Mouse (Mus musculus): Measurements from ENCODE around the gene Gimap4. TPM values are rescaled to one million over a fixed set of nuclear protein-coding genes. Genes with fewer than 3 reads are reported as not detected.

Gene Gimap4
- polyA plus RNA-seq, 1 experiment = 0.74 TPM

- Histone ChIP-seq H3K4me1 (ENCODE audit: control insufficient read depth, insufficient read depth, low read length) (no peaks in the 10 kb centered on the region), H3K27ac (ENCODE audit: insufficient read depth, low read length) (no peak overlapping the region), H3K27me3 (ENCODE audit: control insufficient read depth, insufficient read depth, low read length) (no peaks in the 10 kb centered on the region), H3K4me3 (replicated peaks; ENCODE audit: insufficient read depth, low read depth, low read length) (no peak overlapping the region)
- 11% methylated on average over 12 of the region's 12 CpGs for WGBS
- peak; percentile 83 for TF ChIP-seq CTCF (IDR thresholded peaks at IDR 0.05; ENCODE audit: borderline replicate concordance, insufficient read depth, low read depth, low read length)
- TF ChIP-seq POLR2A (IDR thresholded peaks at IDR 0.05; ENCODE audit: borderline replicate concordance, insufficient read depth, low read length) = no peak
- DNase-seq = peak; percentile 53 to 66
Observed at GRCm38 (mm10) chr6:48645660-48646308, 38.6 kb upstream of the Gimap4 start.

GRCm38 (mm10) chr6:48646309-48646690 is 38.0 kb upstream of the Gimap4 start:
- H3K4me3 ChIP-seq (replicated peaks; ENCODE audit: insufficient read depth, low read depth, low read length) = no peak overlapping the region
- TF ChIP-seq POLR2A (IDR thresholded peaks at IDR 0.05; ENCODE audit: borderline replicate concordance, insufficient read depth, low read length) (no peak), CTCF (IDR thresholded peaks at IDR 0.05; ENCODE audit: borderline replicate concordance, insufficient read depth, low read depth, low read length) (no peak)
- no peaks in the 10 kb centered on the region for H3K27me3 ChIP-seq (ENCODE audit: control insufficient read depth, insufficient read depth, low read length)
- no peak for DNase-seq
- H3K27ac ChIP-seq (ENCODE audit: insufficient read depth, low read length) = no peak overlapping the region
- no peaks in the 10 kb centered on the region for H3K4me1 ChIP-seq (ENCODE audit: control insufficient read depth, insufficient read depth, low read length)
- 88% methylated on average over 4 of the region's 4 CpGs for WGBS

- Histone ChIP-seq H3K4me3 (replicated peaks; ENCODE audit: insufficient read depth, low read depth, low read length) (no peak within 1 kb of the TSS), H3K27me3 (ENCODE audit: control insufficient read depth, insufficient read depth, low read length) (no peaks in the 10 kb centered on the region), H3K27ac (ENCODE audit: insufficient read depth, low read length) (no peak within 1 kb of the TSS), H3K4me1 (ENCODE audit: control insufficient read depth, insufficient read depth, low read length) (no peaks in the 10 kb centered on the region)
- no peak for DNase-seq
- WGBS = 38% methylated on average over 3 of the region's 3 CpGs
- TF ChIP-seq POLR2A (IDR thresholded peaks at IDR 0.05; ENCODE audit: borderline replicate concordance, insufficient read depth, low read length) (no peak), CTCF (IDR thresholded peaks at IDR 0.05; ENCODE audit: borderline replicate concordance, insufficient read depth, low read depth, low read length) (no peak)
Observed at GRCm38 (mm10) chr6:48646995-48647394, 37.4 kb upstream of the Gimap4 start, which contains the start of gene Gimap8. Gene Gimap8 (plus strand): TSS chr6:48647234.

DNA sequence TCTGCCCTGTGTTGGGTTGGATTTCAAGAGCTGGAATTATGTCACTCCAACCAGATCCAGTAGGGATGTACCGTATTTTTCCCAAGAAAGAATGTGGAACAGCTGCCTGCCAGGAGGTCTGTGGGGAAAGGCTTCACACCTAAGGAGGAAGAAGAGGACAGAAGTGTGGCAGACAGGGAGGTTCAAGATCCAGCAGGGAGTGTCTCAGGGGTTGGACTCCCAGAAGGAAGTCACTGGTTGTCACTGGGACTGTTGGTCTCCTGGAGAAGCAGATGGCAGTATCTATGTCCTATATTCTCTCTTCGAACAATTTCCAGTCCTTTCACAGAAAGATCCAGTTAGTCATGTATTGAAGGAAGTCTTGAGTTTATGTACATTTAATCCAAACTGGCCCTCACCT is 36.7 kb upstream of the Gimap4 start:
- Histone ChIP-seq H3K27ac (ENCODE audit: insufficient read depth, low read length) (no peak overlapping the region), H3K4me1 (ENCODE audit: control insufficient read depth, insufficient read depth, low read length) (no peaks in the 10 kb centered on the region), H3K27me3 (ENCODE audit: control insufficient read depth, insufficient read depth, low read length) (no peaks in the 10 kb centered on the region), H3K4me3 (replicated peaks; ENCODE audit: insufficient read depth, low read depth, low read length) (no peak overlapping the region)
- DNase-seq = no peak
- TF ChIP-seq POLR2A (IDR thresholded peaks at IDR 0.05; ENCODE audit: borderline replicate concordance, insufficient read depth, low read length) = no peak
- no peak for TF ChIP-seq CTCF (IDR thresholded peaks at IDR 0.05; ENCODE audit: borderline replicate concordance, insufficient read depth, low read depth, low read length)
- 86% methylated on average over 2 of the region's 2 CpGs for WGBS

DNA sequence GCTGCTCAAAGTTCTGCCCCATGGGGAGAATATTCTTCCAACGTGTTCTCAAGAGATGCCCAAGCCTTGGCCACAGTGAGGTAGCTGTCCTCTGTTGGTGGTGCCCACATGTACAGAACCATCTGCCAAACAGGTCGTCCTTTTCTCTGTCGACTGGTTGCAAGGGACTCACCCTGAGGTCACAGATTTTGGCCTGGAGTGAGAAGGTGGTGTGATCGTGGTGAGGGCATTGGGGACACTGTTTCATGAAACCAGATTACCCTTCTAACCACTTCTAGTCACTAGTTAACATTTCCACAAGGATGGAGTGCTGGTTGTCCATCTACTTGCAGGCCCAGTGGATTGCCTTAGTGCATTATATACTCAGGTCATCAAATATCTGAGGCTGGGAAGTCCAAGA is 35.6 kb upstream of the Gimap4 start:
- DNase-seq = no peak
- 83% methylated on average over 4 of the region's 4 CpGs for WGBS
- Histone ChIP-seq H3K4me3 (replicated peaks; ENCODE audit: insufficient read depth, low read depth, low read length) (no peak overlapping the region), H3K4me1 (ENCODE audit: control insufficient read depth, insufficient read depth, low read length) (no peaks in the 10 kb centered on the region), H3K27me3 (ENCODE audit: control insufficient read depth, insufficient read depth, low read length) (no peaks in the 10 kb centered on the region), H3K27ac (ENCODE audit: insufficient read depth, low read length) (no peak overlapping the region)
- TF ChIP-seq POLR2A (IDR thresholded peaks at IDR 0.05; ENCODE audit: borderline replicate concordance, insufficient read depth, low read length) (no peak), CTCF (IDR thresholded peaks at IDR 0.05; ENCODE audit: borderline replicate concordance, insufficient read depth, low read depth, low read length) (no peak)

GRCm38 (mm10) chr6:48650041-48650440 is 34.3 kb upstream of the Gimap4 start:
- 82% methylated on average over 9 of the region's 9 CpGs for WGBS
- Histone ChIP-seq H3K4me1 (ENCODE audit: control insufficient read depth, insufficient read depth, low read length) (no peaks in the 10 kb centered on the region), H3K27me3 (ENCODE audit: control insufficient read depth, insufficient read depth, low read length) (no peaks in the 10 kb centered on the region), H3K4me3 (replicated peaks; ENCODE audit: insufficient read depth, low read depth, low read length) (no peak overlapping the region), H3K27ac (ENCODE audit: insufficient read depth, low read length) (no peak overlapping the region)
- no peak for TF ChIP-seq POLR2A (IDR thresholded peaks at IDR 0.05; ENCODE audit: borderline replicate concordance, insufficient read depth, low read length)
- DNase-seq = no peak

DNA sequence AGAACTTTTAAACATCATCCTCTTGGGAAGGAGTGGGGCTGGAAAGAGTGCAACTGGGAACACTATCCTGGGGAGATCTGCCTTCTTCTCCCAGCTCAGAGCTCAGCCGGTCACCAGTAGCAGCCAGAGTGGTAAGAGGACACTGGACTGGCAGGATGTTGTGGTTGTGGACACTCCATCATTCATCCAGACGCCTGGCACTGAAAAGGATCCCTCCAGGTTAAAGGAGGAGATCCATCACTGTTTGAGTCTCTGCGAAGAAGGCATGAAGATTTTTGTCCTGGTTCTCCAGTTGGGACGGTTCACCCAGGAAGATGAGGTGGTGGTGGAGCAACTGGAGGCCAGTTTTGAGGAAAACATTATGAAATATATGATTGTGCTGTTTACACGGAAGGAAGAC is 25.6 kb upstream of the Gimap4 start:
- WGBS = 89% methylated on average over 5 of the region's 5 CpGs
- DNase-seq = no peak
- no peak for TF ChIP-seq POLR2A (IDR thresholded peaks at IDR 0.05; ENCODE audit: borderline replicate concordance, insufficient read depth, low read length)
- no peak for TF ChIP-seq CTCF (IDR thresholded peaks at IDR 0.05; ENCODE audit: borderline replicate concordance, insufficient read depth, low read depth, low read length)
- no peak overlapping the region for H3K27ac ChIP-seq (ENCODE audit: insufficient read depth, low read length)
- no peak overlapping the region for H3K4me3 ChIP-seq (replicated peaks; ENCODE audit: insufficient read depth, low read depth, low read length)
- H3K4me1 ChIP-seq (ENCODE audit: control insufficient read depth, insufficient read depth, low read length) = no peaks in the 10 kb centered on the region
- H3K27me3 ChIP-seq (ENCODE audit: control insufficient read depth, insufficient read depth, low read length) = no peaks in the 10 kb centered on the region

DNA sequence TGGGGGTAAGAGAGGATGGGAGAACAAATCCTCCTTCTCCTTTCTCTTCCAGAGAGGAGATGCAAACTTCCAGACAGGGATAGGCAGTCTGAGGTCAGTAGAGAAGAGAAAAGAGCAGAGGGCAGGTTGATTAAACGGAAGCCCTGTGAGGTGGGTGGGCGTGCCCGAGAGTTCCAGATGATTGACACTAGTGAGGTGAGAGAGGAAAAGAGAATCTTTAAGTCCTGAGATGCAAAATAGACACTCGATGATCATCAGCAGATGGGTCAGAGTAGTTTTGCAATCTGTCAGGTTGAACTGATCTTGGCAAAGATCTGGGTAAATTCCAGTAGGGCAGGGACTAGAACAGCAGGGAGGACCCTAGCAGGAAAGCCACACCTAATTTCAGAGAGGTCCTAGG is 19.6 kb upstream of the Gimap4 start:
- H3K27ac ChIP-seq (ENCODE audit: insufficient read depth, low read length) = no peak overlapping the region
- 75% methylated on average over 4 of the region's 4 CpGs for WGBS
- H3K4me1 ChIP-seq (ENCODE audit: control insufficient read depth, insufficient read depth, low read length) = no peaks in the 10 kb centered on the region
- no peak for TF ChIP-seq CTCF (IDR thresholded peaks at IDR 0.05; ENCODE audit: borderline replicate concordance, insufficient read depth, low read depth, low read length)
- no peak for TF ChIP-seq POLR2A (IDR thresholded peaks at IDR 0.05; ENCODE audit: borderline replicate concordance, insufficient read depth, low read length)
- H3K27me3 ChIP-seq (ENCODE audit: control insufficient read depth, insufficient read depth, low read length) = no peaks in the 10 kb centered on the region
- DNase-seq = no peak
- no peak overlapping the region for H3K4me3 ChIP-seq (replicated peaks; ENCODE audit: insufficient read depth, low read depth, low read length)

Measured in cerebellum, adult 2 months (tissue).